Mouse (Mus musculus): ENCODE measurements around the gene Fbxl2.

DNA sequence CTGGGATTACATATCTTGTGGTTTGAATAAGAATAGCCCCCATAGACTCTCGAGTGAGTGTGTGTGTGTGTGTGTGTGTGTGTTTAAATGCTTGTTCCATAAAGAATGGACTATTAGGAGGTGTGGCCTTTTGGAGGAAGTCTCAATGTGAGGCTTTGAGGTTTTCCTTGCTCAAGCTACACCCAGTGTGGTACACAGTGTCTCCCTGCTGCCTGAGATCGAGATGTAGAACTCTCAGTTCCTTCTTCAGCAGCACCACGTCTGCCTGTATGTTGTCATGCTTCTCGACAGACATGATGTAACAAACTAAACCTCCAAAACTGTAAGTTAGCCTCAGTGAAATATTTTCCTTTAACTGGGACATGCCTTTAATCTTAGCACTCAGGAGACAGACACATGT is 117.4 kb downstream of the Fbxl2 start:
- TF ChIP-seq CHD2 (IDR thresholded peaks at IDR 0.05; ENCODE audit: low read depth, low read length) (no peak), ZC3H11A (IDR thresholded peaks at IDR 0.05; ENCODE audit: borderline replicate concordance, low read depth, low read length) (no peak), ZNF384 (IDR thresholded peaks at IDR 0.05; ENCODE audit: low read depth, low read length) (no peak)

All from ES-E14 (cell line).